Mouse (Mus musculus) adipocyte (in vitro differentiated cells): ENCODE measurements around the gene Adam10.

ENCODE experiments used
- DNase-seq: peaks from one replicate; pipeline ENCODE4 v3.0.0-alpha.2; 2016; ENCODE audit warnings: low spot score

Gene Adam10

GRCm38 (mm10) chr9:70673656-70674055 lies 5.1 kb upstream of the Adam10 start:
- DNase-seq = no peak

DNA sequence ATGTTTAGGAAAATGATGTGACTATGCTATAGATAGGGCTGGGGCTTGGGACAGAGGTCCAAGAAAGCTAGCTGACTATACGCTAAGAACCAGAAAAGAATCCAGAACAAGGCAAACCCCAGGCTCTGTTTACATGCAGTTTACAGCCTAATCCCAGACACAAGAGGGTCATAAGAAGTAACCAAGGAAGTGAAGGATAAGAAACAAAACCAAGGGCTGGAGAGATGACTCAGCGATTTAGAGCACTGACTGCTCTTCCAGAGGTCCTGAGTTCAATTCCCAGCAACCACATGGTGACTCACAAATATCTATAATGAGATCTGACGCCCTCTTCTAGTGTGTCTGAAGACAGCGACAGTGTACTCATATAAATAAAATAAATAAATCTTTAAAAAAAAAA lies 3.7 kb upstream of the Adam10 start:
- no peak for DNase-seq

DNA sequence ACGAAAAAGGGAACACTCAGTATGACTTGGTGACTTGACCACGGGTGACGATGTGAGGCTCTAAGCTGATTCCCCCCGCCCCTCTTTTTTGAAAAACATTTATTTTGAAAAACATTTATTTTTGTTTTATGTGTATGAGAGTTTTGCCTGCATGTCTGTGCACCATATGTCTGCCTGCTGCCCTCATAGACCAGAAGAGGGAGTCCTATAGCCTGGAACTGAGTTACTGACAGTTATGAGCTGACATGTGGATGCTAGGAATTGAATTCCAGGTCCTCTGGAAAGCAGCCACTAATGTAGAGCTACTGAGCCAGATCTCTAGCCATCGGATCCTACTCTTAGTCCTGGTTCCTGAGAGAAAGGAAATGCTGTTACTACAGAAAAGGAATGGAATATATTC lies 2.8 kb upstream of the Adam10 start:
- DNase-seq = no peak

DNA sequence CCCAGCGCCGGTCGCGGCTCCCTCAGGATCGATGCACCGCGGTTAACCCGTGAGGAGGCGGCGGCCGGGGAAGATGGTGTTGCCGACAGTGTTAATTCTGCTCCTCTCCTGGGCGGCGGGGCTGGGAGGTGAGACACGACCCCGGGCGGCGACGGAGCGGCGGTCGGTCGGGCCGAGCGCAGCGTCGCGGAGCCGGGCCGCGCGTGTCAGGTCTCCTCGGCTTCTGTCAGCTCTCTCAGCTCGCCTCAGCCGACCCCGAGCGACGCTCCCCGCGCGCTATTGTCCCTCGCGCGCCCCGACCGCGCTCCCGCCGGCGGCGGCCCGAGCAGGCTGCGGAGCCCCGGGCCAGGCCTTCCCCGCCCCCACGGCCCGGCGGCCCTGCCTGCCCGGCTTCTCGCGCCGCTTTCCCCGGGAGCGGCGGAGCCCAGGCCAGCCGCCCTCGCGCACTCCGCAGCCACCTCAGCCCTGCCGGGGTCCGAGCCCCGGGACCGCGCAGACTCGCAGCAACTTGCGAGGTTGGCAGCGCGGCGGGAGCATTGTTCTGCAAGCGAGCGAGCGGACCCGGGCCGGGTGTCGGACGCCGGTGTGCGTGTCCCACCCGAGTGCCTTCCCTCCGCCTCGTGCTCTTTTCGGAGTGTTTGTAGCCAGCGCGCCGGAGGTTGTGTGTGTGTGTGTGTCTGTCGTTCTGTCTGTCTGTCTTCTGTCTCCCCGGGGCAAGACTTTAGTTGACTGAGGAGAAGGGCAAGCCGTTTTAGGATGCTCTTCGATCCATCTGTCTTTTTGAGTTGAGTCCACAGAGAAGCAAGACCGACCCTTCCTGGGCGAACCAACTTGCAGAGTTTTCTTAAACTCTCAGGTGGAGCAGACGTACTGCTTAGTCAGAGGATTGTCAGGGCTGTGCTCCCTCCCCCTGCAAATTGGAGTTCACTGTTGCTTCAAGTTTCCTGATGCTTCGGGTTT lies 615 bp downstream of the Adam10 start:
- peak; percentile 44 for DNase-seq

DNA sequence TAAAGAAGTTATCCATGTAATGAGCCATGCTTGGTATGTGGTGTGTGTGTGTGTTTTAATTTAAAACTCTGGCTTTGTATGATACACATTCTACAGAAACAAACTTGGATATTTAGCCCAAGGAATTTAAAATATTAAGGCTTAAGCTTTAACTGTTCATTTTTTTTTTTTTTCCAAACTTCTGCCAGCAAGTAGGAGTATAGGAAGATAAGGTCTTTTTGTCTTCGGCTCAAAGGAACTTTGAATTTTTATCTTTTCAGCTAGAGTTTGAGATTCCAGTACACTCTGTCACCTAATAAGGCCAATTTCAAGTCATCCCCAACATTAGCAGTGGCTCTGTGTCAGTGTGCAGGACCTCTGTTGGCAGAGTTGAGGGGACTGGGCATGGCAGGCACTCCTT lies 3.4 kb downstream of the Adam10 start:
- no peak for DNase-seq

GRCm38 (mm10) chr9:70688301-70688968 lies 9.6 kb downstream of the Adam10 start:
- no peak for DNase-seq

DNA sequence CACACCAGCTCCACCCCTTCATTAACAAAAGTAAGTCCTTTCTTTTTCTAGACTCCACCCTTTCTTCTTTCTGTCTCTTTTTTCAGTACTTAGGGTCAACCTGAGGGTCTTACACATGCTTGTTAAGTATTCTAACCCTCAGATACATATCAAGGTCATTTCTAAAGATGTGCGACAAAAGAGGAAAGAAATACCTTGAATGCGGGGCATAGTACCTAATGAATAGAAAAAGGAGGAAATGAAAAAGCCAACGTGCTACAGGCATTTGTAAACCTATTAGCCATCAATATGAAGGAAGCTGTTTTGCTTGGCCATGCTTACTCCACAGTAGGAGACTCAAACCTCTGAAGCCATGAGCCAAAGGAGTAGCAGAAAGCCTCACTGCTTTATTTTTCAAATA lies 11.1 kb downstream of the Adam10 start:
- no peak for DNase-seq

- DNase-seq = no peak
These were observed 11.8 kb downstream of the Adam10 start for GRCm38 (mm10) chr9:70690579-70690978.

GRCm38 (mm10) chr9:70691772-70692693 lies 13.2 kb downstream of the Adam10 start:
- DNase-seq = no peak

GRCm38 (mm10) chr9:70695723-70696122 lies 16.9 kb downstream of the Adam10 start:
- DNase-seq = no peak

- DNase-seq = no peak
These were observed 19.3 kb downstream of the Adam10 start for GRCm38 (mm10) chr9:70698090-70698489.

- no peak for DNase-seq
These were observed 24.9 kb downstream of the Adam10 start for GRCm38 (mm10) chr9:70703597-70704203.

GRCm38 (mm10) chr9:70706444-70706843 lies 27.6 kb downstream of the Adam10 start:
- DNase-seq = no peak

DNA sequence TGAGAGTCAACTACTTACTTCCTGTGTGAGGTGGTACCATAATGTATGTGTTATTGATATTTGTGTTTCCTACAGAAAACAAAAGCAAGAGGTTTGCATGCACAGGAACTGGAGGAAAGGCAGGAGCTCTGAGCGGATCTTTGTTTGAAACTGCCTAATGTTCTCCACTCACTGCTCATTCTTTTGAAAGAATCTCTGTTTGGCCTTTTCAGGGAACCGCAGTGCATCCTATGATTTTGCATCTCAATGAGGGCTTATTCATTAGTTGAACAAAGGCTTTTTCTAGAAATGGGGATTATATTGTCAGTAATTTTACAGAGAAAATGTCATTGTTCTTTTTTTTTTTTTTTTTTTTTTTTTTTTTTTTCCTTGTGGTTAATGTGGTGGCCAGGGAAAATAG lies 50.7 kb downstream of the Adam10 start:
- DNase-seq = no peak

DNA sequence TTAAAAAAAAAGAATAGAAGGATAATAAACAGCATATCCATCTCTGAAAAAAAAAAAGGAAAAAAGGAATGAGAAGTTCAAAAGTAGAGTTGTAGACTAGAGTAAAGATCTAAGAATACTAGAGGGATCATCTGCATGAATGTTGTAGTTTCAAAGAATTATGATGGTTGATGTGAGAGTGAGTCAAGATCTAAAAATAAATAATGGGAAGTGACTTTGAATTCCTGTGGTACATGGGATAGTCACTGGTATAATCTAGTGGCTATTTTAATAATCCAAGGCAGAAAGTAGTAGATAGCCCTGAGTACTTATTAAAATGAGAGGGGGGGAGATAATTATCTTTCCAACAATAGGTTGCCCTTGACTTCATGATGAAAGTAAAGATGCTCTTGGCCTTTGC lies 52.3 kb downstream of the Adam10 start:
- DNase-seq = no peak

GRCm38 (mm10) chr9:70733208-70733607 lies 54.4 kb downstream of the Adam10 start:
- no peak for DNase-seq

GRCm38 (mm10) chr9:70739998-70740397 lies 61.2 kb downstream of the Adam10 start:
- no peak for DNase-seq

DNA sequence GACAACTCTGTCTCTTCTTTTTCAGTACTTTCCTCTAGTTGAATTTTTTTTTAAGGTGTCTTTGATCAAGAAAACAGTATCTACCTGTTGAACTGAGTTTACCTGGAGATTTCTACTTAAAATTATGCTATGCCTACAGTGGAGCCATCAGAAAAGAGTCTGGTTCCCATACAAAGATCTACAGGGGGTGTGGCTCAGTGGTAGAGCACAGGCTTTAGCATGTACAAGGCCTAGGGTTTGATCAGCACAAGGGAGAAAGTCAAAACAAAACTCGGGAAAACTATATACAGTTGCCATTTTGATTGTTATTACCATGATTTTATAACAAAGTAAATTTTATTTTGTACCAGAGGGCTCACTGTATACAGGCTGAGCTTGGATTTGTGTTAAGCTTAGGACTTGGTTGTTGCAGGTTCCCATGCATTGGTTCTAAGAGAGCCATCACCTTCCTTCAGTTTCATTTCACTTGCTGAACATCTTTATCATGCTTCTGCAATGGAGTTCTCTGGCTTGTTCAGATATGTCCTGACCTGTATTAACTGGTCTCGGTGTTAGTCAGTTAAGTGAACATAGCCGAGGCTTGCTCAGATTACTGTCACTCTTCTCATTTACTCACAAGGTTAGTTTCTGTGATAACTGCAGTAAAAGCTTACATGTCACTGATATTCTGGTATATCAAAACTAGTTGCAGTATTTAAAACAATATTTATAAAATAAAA lies 72.9 kb downstream of the Adam10 start:
- no peak for DNase-seq

DNA sequence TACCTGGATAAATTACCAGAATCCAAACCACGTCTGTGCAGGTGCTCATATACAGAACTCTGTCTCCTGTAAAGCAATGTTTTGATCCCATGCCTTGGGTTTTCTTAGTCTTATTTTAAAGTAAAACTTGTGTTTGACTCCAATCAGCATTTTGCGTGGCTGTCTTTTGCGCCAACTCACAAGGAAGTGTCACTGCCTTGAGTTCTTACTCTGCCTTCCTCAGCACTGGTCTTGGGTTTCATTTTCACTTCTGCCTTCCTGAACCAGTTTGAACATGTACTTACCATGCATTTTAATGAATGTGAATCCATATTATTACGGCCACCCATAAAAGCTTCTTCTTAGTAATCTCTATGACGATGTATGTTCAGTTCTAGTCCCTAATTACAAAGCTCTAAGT lies 82.2 kb downstream of the Adam10 start:
- peak; percentile 17 for DNase-seq

DNA sequence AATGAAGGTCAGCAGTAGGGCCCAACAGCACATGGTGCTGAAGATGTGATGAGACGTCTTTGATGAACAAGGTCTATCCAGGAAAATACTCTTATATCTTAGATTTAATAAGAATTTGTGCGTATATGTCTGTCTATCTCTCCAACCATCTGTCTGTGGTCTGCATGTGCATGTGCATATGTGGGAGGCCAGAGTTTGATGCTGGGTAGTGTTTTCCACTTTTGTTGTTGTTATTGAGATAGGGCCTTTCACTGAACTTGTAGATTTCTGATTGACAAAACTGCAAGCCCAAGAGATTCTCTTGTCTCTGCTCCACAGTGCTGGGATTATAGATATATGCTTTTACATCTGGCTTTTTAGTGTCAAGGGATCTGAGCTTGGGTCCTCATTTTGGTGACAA lies 96.7 kb downstream of the Adam10 start:
- no peak for DNase-seq

- DNase-seq = no peak
These were observed 103.4 kb downstream of the Adam10 start for GRCm38 (mm10) chr9:70782191-70782590.
